Mouse (Mus musculus): ENCODE results near the gene Zfp346. TPM values are rescaled to one million over a fixed set of nuclear protein-coding genes. Genes with fewer than 3 reads are reported as not detected.

Gene Zfp346
- 38.6 TPM for polyA plus RNA-seq (2017; shearing (Covaris generic))

GRCm38 (mm10) chr13:55105045-55105952, at the start of gene Zfp346:
Zfp346 (plus strand) TSS chr13:55105311.

GRCm38 (mm10) chr13:55099726-55100478, 5.2 kb upstream of the Zfp346 start, which contains the start of gene Uimc1:
Uimc1 (minus strand) TSS chr13:55100300.

GRCm38 (mm10) chr13:55133448-55133847, 28.3 kb downstream of the Zfp346 start, which contains the start of gene Gm17617:
Gm17617 (minus strand) TSS chr13:55133548.

GRCm38 (mm10) chr13:55152621-55153415, 47.7 kb downstream of the Zfp346 start, which contains the start of gene Fgfr4:
Fgfr4 (plus strand) TSS chr13:55152640.

Other genes starting within 250 kb of the Zfp346 start
- gene Unc5a, start 155.9 kb upstream of the Zfp346 start, polyA plus RNA-seq (2017; shearing (Covaris generic)), result not detected
- gene Hk3, start 83.9 kb upstream of the Zfp346 start, polyA plus RNA-seq (2017; shearing (Covaris generic)), result 1.1 TPM
- gene Uimc1, start 5.0 kb upstream of the Zfp346 start, polyA plus RNA-seq (2017; shearing (Covaris generic)), result 69.7 TPM
- gene Gm17617, start 28.2 kb downstream of the Zfp346 start, polyA plus RNA-seq (2017; shearing (Covaris generic)), result not detected
- gene Fgfr4, start 47.3 kb downstream of the Zfp346 start, polyA plus RNA-seq (2017; shearing (Covaris generic)), result not detected
- gene Nsd1, start 104.5 kb downstream of the Zfp346 start, polyA plus RNA-seq (2017; shearing (Covaris generic)), result 98.2 TPM
- 449 TPM for gene Prelid1, start 215.2 kb downstream of the Zfp346 start, polyA plus RNA-seq (2017; shearing (Covaris generic))
- gene Rab24, start 216.6 kb downstream of the Zfp346 start, polyA plus RNA-seq (2017; shearing (Covaris generic)), result 17.2 TPM
- 5.0 TPM for gene Mxd3, start 224.5 kb downstream of the Zfp346 start, polyA plus RNA-seq (2017; shearing (Covaris generic))

All from activated CD4-positive, CD25-positive, alpha-beta regulatory T cell, adult 9 weeks (primary cell).